Mouse (Mus musculus): ENCODE measurements around the gene Lima1. TPM values are rescaled to one million over a fixed set of nuclear protein-coding genes. Genes with fewer than 3 reads are reported as not detected.
"Not testable (repeated sequence)": the region's sequence is repeated elsewhere in the genome, so short reads cannot be mapped to it uniquely, and the experiment has no call there.

The Lima1 gene
- total RNA-seq, 2 experiments from 2014 or later, result 7.9 to 9.8 TPM

- intact Hi-C loops (cut with DNase I), result no loop called here
- no peak overlapping the region for H3K4me3 ChIP-seq
- no peak for DNase-seq
- no peak for TF ChIP-seq CTCF (IDR thresholded peaks at IDR 0.05)
- H3K27ac ChIP-seq, result peak overlapping the region; percentile 54
Observed at GRCm38 (mm10) chr15:99825211-99825610, 50.0 kb downstream of the Lima1 start.

DNA sequence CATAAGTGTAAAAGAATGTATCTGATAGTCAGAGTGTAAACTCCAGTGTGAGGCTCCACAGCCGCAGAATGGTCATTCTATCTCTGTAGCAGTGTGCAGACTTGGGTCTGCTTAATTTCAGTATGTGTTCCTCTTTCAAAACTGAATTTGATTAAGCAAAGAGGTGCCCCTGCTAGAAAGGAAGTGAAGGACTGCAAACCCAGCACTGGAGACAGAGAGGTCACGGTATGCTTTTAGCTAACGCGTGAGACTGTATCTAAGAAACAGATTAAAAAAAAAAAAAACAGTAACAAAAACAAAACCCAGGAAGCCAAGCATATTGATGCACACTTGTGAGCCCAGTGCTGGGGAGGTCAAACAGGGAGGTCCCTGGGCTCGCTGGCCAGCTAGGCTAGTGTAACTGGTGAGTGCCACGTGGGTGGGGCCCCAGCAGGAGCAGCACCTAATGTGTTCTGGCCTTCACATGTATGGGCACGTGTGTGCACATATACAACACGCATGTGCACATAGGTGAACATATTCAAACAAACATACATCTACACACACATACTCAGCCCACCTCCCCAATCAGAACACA lies 51.8 kb downstream of the Lima1 start:
- Histone ChIP-seq H3K27ac (no peak overlapping the region; the same call in 1 of the 2 replicates), H3K4me3 (no peak overlapping the region)
- no peak for TF ChIP-seq CTCF (IDR thresholded peaks at IDR 0.05)
- DNase-seq, result peak; percentile 57
- intact Hi-C loops (cut with DNase I), result loop anchor here (5.0 kb wide), 1 partner anchor 44 kb away; no protein-coding TSS in a partner anchor

- intact Hi-C loops (cut with DNase I), result loop anchor here (5.0 kb wide), 1 partner anchor 45 kb away; no protein-coding TSS in a partner anchor
Observed at GRCm38 (mm10) chr15:99822501-99822900, 52.8 kb downstream of the Lima1 start.

DNA sequence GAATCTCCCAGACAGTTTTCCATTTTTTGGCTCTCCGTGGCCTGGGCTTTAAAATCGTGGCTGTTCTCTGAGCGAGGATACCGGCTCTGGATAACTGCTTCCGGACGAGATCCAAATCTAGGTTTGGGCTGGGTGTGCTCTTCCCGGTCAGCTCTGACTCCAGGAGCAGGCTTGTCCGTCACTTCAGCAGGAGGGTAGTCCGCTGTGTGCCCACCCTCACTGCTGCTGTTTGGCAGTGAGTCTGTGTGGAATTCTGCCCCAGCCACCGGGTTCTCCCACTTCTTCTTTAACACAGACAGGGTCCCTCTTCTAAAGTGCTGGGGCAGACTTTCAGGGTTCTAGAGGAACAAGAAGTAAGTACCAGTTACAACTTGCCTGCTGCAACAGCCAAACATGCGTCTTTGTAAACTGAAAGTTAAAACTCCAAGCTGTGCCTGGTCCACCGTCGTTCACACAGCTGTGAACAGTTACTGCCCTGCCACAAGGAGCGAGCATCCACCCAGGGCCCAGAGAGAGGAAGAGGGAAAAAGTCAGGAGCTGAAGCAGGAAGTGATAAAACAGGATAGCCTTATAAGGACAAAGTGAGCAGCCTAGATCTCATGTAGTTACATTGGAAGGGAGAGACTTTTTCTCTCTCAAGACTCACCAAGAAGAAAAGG lies 55.5 kb downstream of the Lima1 start:
- peak; percentile 70 for DNase-seq
- no peak for TF ChIP-seq CTCF (IDR thresholded peaks at IDR 0.05)
- H3K4me3 ChIP-seq, result peak overlapping the region; percentile 70
- peak overlapping the region; percentile 92 for H3K27ac ChIP-seq
- intact Hi-C loops (cut with DNase I), result loop anchor here (5.0 kb wide), 1 partner anchor 48 kb away; no protein-coding TSS in a partner anchor

More at GRCm38 (mm10) chr15:99822501-99822900, 52.8 kb downstream of the Lima1 start:
- not testable (repeated sequence) for H3K4me3 ChIP-seq, DNase-seq, H3K27ac ChIP-seq

- peak overlapping the region; percentile 92 for H3K27ac ChIP-seq
- no peak for DNase-seq
- TF ChIP-seq CTCF (IDR thresholded peaks at IDR 0.05), result no peak
- H3K4me3 ChIP-seq, result peak overlapping the region; percentile 70
- intact Hi-C loops (cut with DNase I), result no loop called here
Observed at GRCm38 (mm10) chr15:99819109-99819440, 56.2 kb downstream of the Lima1 start.

DNA sequence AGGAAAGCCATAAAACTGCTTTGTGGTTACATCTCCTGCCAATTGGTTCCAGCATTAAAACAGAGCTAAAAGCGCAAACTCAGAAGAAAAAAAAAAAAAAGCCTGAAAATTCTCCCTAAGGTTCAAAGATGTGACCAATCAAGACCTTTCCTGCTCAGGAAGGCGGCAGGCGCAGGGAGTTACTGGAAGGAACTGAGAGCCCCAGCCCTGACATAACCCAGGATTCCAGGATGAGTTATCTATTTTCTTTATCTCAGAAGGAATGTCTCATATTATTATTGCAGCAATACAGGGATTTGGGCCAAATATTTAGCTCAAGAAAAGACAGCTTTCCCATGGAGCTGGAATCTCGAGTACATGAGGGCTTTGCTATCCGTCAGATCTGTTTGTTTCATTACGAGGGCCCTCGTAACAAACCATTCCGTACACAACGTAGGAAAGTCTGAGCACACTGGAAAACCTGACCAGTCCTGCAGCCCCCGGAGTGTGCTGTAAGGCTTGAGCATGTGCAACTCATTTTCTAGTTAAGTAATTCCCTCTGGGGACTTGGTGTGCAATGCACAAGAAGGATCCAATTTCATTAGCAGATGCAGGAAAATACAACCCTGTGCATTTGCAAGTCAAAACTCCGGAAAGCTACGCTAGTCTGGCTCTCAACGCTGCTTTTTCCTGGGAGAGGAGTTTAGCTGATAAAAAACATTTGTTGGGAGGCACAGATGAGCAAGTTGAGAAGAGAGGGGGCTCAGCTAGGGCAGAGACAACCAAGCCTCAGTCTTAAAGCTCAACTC lies 56.7 kb downstream of the Lima1 start:
- intact Hi-C loops (cut with DNase I), result no loop called here
- peak; percentile 60 for DNase-seq
- peak overlapping the region; percentile 70 for H3K4me3 ChIP-seq
- H3K27ac ChIP-seq, result peak overlapping the region; percentile 92
- TF ChIP-seq CTCF (IDR thresholded peaks at IDR 0.05), result no peak

- peak overlapping the region; percentile 70 for H3K4me3 ChIP-seq
- DNase-seq, result no peak
- intact Hi-C loops (cut with DNase I), result loop anchor here (2.0 kb wide), 1 partner anchor 15 kb away; no protein-coding TSS in a partner anchor
- peak overlapping the region; percentile 92 for H3K27ac ChIP-seq
- no peak for TF ChIP-seq CTCF (IDR thresholded peaks at IDR 0.05)
Observed at GRCm38 (mm10) chr15:99817343-99818235, 57.7 kb downstream of the Lima1 start.

- peak; percentile 41 for TF ChIP-seq CTCF (IDR thresholded peaks at IDR 0.05)
- intact Hi-C loops (cut with DNase I), result loop anchor here (2.0 kb wide), 1 partner anchor 13 kb away; no protein-coding TSS in a partner anchor
- DNase-seq, result no peak
- Histone ChIP-seq H3K27ac (0 out of 2 replicates have a peak overlapping the region, but pooled peaks have one; percentile 8), H3K4me3 (no peak overlapping the region; the same call in 1 of the 2 replicates)
Observed at GRCm38 (mm10) chr15:99815999-99816398, 59.3 kb downstream of the Lima1 start.

GRCm38 (mm10) chr15:99814554-99815260 lies 60.5 kb downstream of the Lima1 start:
- DNase-seq, result peak; percentile 71
- no peak for TF ChIP-seq CTCF (IDR thresholded peaks at IDR 0.05)
- H3K4me3 ChIP-seq, result peak overlapping the region; percentile 35
- peak overlapping the region; percentile 66 for H3K27ac ChIP-seq
- intact Hi-C loops (cut with DNase I), result no loop called here

- TF ChIP-seq CTCF (IDR thresholded peaks at IDR 0.05), result no peak
- H3K27ac ChIP-seq, result no peak overlapping the region
- no peak for DNase-seq
- H3K4me3 ChIP-seq, result no peak overlapping the region
- intact Hi-C loops (cut with DNase I), result no loop called here
Observed at GRCm38 (mm10) chr15:99813639-99814038, 61.6 kb downstream of the Lima1 start.

GRCm38 (mm10) chr15:99812097-99812496 lies 63.2 kb downstream of the Lima1 start:
- no peak for TF ChIP-seq CTCF (IDR thresholded peaks at IDR 0.05)
- intact Hi-C loops (cut with DNase I), result no loop called here
- no peak for DNase-seq
- Histone ChIP-seq H3K27ac (peak overlapping the region; percentile 12; the same call in 1 of the 2 replicates), H3K4me3 (no peak overlapping the region)

Data from gastrocnemius, adult 2 months (tissue).